Mouse (Mus musculus) cerebellum, postnatal 14 days (tissue): ENCODE results near the gene Thoc6.

Source experiments
- DNase-seq, 2 experiments: peaks; one replicate each; pipeline ENCODE4 v3.0.0; 2021; ENCODE audit warnings: mixed read lengths in 2 of 2

Thoc6 gene

GRCm38 (mm10) chr17:23673424-23674073 lies at the start of gene Thoc6, which contains the start of gene Hcfc1r1:
Thoc6 (minus strand) TSS chr17:23673882.
Hcfc1r1 (plus strand) TSS chr17:23673596.
- peak; percentile 96 for DNase-seq

GRCm38 (mm10) chr17:23722376-23723125 lies 48.9 kb upstream of the Thoc6 start, which contains the start of gene 1520401A03Rik:
1520401A03Rik (minus strand) TSS chr17:23722783.
- DNase-seq: no peak

GRCm38 (mm10) chr17:23721886-23722285 lies 48.2 kb upstream of the Thoc6 start:
- no peak for DNase-seq

- no peak for DNase-seq
Measured at GRCm38 (mm10) chr17:23719455-23719854, 45.8 kb upstream of the Thoc6 start.

GRCm38 (mm10) chr17:23717003-23717402 lies 43.3 kb upstream of the Thoc6 start:
- no peak for DNase-seq

GRCm38 (mm10) chr17:23706212-23706611 lies 32.5 kb upstream of the Thoc6 start:
- peak; percentile 90 to 92 for DNase-seq

- no peak for DNase-seq
Measured at GRCm38 (mm10) chr17:23705525-23706104, 31.9 kb upstream of the Thoc6 start.

GRCm38 (mm10) chr17:23704741-23705140 lies 31.1 kb upstream of the Thoc6 start:
- DNase-seq: peak in 1 of 2 experiments; percentile 42

GRCm38 (mm10) chr17:23703301-23703700 lies 29.6 kb upstream of the Thoc6 start:
- no peak for DNase-seq

GRCm38 (mm10) chr17:23700079-23700478 lies 26.4 kb upstream of the Thoc6 start:
- peak; percentile 95 to 96 for DNase-seq

GRCm38 (mm10) chr17:23699131-23700077 lies 25.7 kb upstream of the Thoc6 start:
- peak; percentile 66 to 68 for DNase-seq

GRCm38 (mm10) chr17:23695801-23696200 lies 22.1 kb upstream of the Thoc6 start:
- no peak for DNase-seq

GRCm38 (mm10) chr17:23694491-23694890 lies 20.8 kb upstream of the Thoc6 start:
- no peak for DNase-seq

GRCm38 (mm10) chr17:23683856-23684672 lies 10.4 kb upstream of the Thoc6 start, which contains the start of gene Cldn9:
Cldn9 (minus strand) TSS chr17:23684026.
- DNase-seq: no peak

GRCm38 (mm10) chr17:23683226-23683625 lies 9.5 kb upstream of the Thoc6 start:
- peak in 1 of 2 experiments; percentile 34 for DNase-seq

- DNase-seq: no peak
Measured at GRCm38 (mm10) chr17:23682530-23682929, 8.8 kb upstream of the Thoc6 start.

- no peak for DNase-seq
Measured at GRCm38 (mm10) chr17:23682092-23682491, 8.4 kb upstream of the Thoc6 start.

GRCm38 (mm10) chr17:23681086-23681485 lies 7.4 kb upstream of the Thoc6 start:
- no peak for DNase-seq

- DNase-seq: no peak
Measured at GRCm38 (mm10) chr17:23680336-23680735, 6.7 kb upstream of the Thoc6 start.

GRCm38 (mm10) chr17:23679127-23679835 lies 5.6 kb upstream of the Thoc6 start, which contains the start of gene Cldn6:
Cldn6 (plus strand) TSS chr17:23679249.
- DNase-seq: peak in 1 of 2 experiments; percentile 14

GRCm38 (mm10) chr17:23677236-23677679 lies 3.6 kb upstream of the Thoc6 start, which contains the start of gene Tnfrsf12a:
Tnfrsf12a (minus strand) TSS chr17:23677468.
- peak; percentile 81 to 88 for DNase-seq
